Mouse (Mus musculus) liver, embryonic 15.5 days (tissue): ENCODE results near the gene Clec2d. TPM values are rescaled to one million over a fixed set of nuclear protein-coding genes. Genes with fewer than 3 reads are reported as not detected.
"Not testable (repeated sequence)": the region's sequence is repeated elsewhere in the genome, so short reads cannot be mapped to it uniquely, and the experiment has no call there.

Experiments
- ATAC-seq: fragments of 200-750 bp; cut with Nextera tagmentation; 2 replicates; pipeline ENCODE4 v1.8.0; 2017; ENCODE audit warnings: moderate number of reproducible peaks, mild to moderate bottlenecking, moderate library complexity; ENCODE audit not compliant: insufficient read depth
- H3K27ac ChIP-seq: fragments of 300-500 bp; sonication (generic); replicated peaks from 2 replicates; pipeline ENCODE4 v1.5.1; 2015; ENCODE audit warnings: mild to moderate bottlenecking, inconsistent platforms
- H3K27me3 ChIP-seq: fragments of 300-500 bp; sonication (generic); 2 replicates; pipeline ENCODE4 v1.6.1; 2015; ENCODE audit warnings: mild to moderate bottlenecking, inconsistent platforms
- H3K36me3 ChIP-seq: fragments of 300-500 bp; sonication (generic); replicated peaks from 2 replicates; pipeline ENCODE4 v1.6.1; 2015; ENCODE audit warnings: moderate library complexity, mild to moderate bottlenecking, inconsistent platforms
- H3K4me1 ChIP-seq: fragments of 300-500 bp; sonication (generic); replicated peaks from 2 replicates; pipeline ENCODE4 v1.6.1; 2015; ENCODE audit warnings: inconsistent platforms
- H3K4me2 ChIP-seq: fragments of 300-500 bp; sonication (generic); 2 replicates; pipeline ENCODE4 v1.6.1; 2015; ENCODE audit warnings: moderate library complexity, mild to moderate bottlenecking, inconsistent platforms
- H3K4me3 ChIP-seq: fragments of 300-500 bp; sonication (generic); replicated peaks from 2 replicates; pipeline ENCODE4 v1.5.1; 2015; ENCODE audit warnings: mild to moderate bottlenecking, inconsistent platforms
- H3K9ac ChIP-seq: fragments of 300-500 bp; sonication (generic); 2 replicates; pipeline ENCODE4 v1.6.1; 2015; ENCODE audit warnings: moderate library complexity, mild to moderate bottlenecking, inconsistent platforms
- H3K9me3 ChIP-seq: fragments of 300-500 bp; sonication (generic); replicated peaks from 2 replicates; pipeline ENCODE4 v1.6.1; 2016; ENCODE audit warnings: inconsistent platforms
- WGBS: fragments of 180-500 bp; shearing (Covaris S2); methylation state at CpG from one replicate; pipeline ENCODE4 v1.1.7; 2015; ENCODE audit warnings: mixed read lengths; ENCODE audit not compliant: insufficient replicate concordance; 5-methylcytosine and 5-hydroxymethylcytosine counted together
- polyA plus RNA-seq: library from polyadenylated mRNA; unstranded; fragments of >200 nt; fragmentation: Nextera tagmentation; extraction: Ambion mirVana; gene quantifications from 2 replicates; pipeline ENCODE4 v1.2.1, GENCODE M21; 2015

Clec2d gene
- polyA plus RNA-seq, 1 experiment from 2014 or later = 0.58 TPM

GRCm38 (mm10) chr6:129175612-129176011, 4.8 kb upstream of the Clec2d start:
- peak; percentile 38; the same call in 1 of the 2 replicates for ATAC-seq
- Histone ChIP-seq H3K27ac (no peak overlapping the region), H3K4me2 (no peak overlapping the region), H3K9me3 (no peaks in the 10 kb centered on the region), H3K36me3 (no peaks in the 10 kb centered on the region), H3K9ac (no peak overlapping the region), H3K4me1 (peaks cover 4% of the 10 kb centered on the region; the same call in 1 of the 2 replicates), H3K4me3 (no peak overlapping the region), H3K27me3 (no peaks in the 10 kb centered on the region)

GRCm38 (mm10) chr6:129176621-129177020, 3.8 kb upstream of the Clec2d start:
- H3K4me3 ChIP-seq = no peak overlapping the region
- no peak overlapping the region for H3K9ac ChIP-seq
- no peak overlapping the region for H3K4me2 ChIP-seq
- H3K27ac ChIP-seq = no peak overlapping the region
- WGBS = 58% methylated on average over 1 of the region's 1 CpGs
- peaks cover under 1% of the 10 kb centered on the region; the same call in 1 of the 2 replicates for H3K4me1 ChIP-seq
- no peaks in the 10 kb centered on the region for H3K36me3 ChIP-seq
- no peaks in the 10 kb centered on the region for H3K27me3 ChIP-seq
- no peak for ATAC-seq
- H3K9me3 ChIP-seq = no peaks in the 10 kb centered on the region

GRCm38 (mm10) chr6:129179281-129179680, 1.1 kb upstream of the Clec2d start:
- Histone ChIP-seq H3K9ac (no peak overlapping the region), H3K4me2 (no peak overlapping the region), H3K36me3 (peaks cover 10% of the 10 kb centered on the region), H3K9me3 (no peaks in the 10 kb centered on the region), H3K27ac (no peak overlapping the region), H3K4me3 (no peak overlapping the region), H3K4me1 (no peaks in the 10 kb centered on the region; the same call in 1 of the 2 replicates), H3K27me3 (no peaks in the 10 kb centered on the region)
- ATAC-seq = no peak
- WGBS = 74% methylated on average over 2 of the region's 2 CpGs

GRCm38 (mm10) chr6:129179831-129180230, 584 bp upstream of the Clec2d start:
- not testable (repeated sequence) for H3K4me2 ChIP-seq, H3K27me3 ChIP-seq, H3K9me3 ChIP-seq, H3K4me3 ChIP-seq, H3K9ac ChIP-seq, H3K4me1 ChIP-seq, ATAC-seq, H3K27ac ChIP-seq
- H3K36me3 ChIP-seq = peaks cover 16% of the 10 kb centered on the region
- WGBS = 33% methylated on average over 1 of the region's 1 CpGs

GRCm38 (mm10) chr6:129181249-129181648, 834 bp downstream of the Clec2d start:
- H3K4me1 ChIP-seq = no peaks in the 10 kb centered on the region; the same call in 1 of the 2 replicates
- peak overlapping the region; percentile 55; the same call in 1 of the 2 replicates for H3K9ac ChIP-seq
- H3K27ac ChIP-seq = peak overlapping the region; percentile 87
- 0% methylated on average over 1 of the region's 1 CpGs for WGBS
- H3K27me3 ChIP-seq = no peaks in the 10 kb centered on the region
- ATAC-seq = no peak
- peaks cover 29% of the 10 kb centered on the region for H3K36me3 ChIP-seq
- peak overlapping the region; percentile 62 for H3K4me2 ChIP-seq
- H3K9me3 ChIP-seq = no peaks in the 10 kb centered on the region
- H3K4me3 ChIP-seq = peak overlapping the region; percentile 59

- H3K27me3 ChIP-seq = no peaks in the 10 kb centered on the region
- no peaks in the 10 kb centered on the region; the same call in 1 of the 2 replicates for H3K4me1 ChIP-seq
- H3K27ac ChIP-seq = 0 out of 2 replicates have a peak overlapping the region, but pooled peaks have one; percentile 39
- H3K4me3 ChIP-seq = peak overlapping the region; percentile 47
- no peak overlapping the region; the same call in 1 of the 2 replicates for H3K9ac ChIP-seq
- no peak for ATAC-seq
- peak overlapping the region; percentile 44 for H3K4me2 ChIP-seq
- H3K9me3 ChIP-seq = no peaks in the 10 kb centered on the region
- H3K36me3 ChIP-seq = peaks cover 33% of the 10 kb centered on the region
These were observed 1.3 kb downstream of the Clec2d start for GRCm38 (mm10) chr6:129181683-129182082.

- 29% methylated on average over 1 of the region's 1 CpGs for WGBS
- peak overlapping the region; percentile 50 for H3K4me2 ChIP-seq
- H3K4me1 ChIP-seq = no peaks in the 10 kb centered on the region; the same call in 1 of the 2 replicates
- peaks cover 35% of the 10 kb centered on the region for H3K36me3 ChIP-seq
- no peak overlapping the region; the same call in 1 of the 2 replicates for H3K9ac ChIP-seq
- H3K27me3 ChIP-seq = no peaks in the 10 kb centered on the region
- H3K4me3 ChIP-seq = peak overlapping the region; percentile 38
- H3K27ac ChIP-seq = no peak overlapping the region
- no peaks in the 10 kb centered on the region for H3K9me3 ChIP-seq
- no peak for ATAC-seq
These were observed 2.1 kb downstream of the Clec2d start for GRCm38 (mm10) chr6:129182518-129182917.

GRCm38 (mm10) chr6:129184001-129184400, 3.6 kb downstream of the Clec2d start:
- not testable (repeated sequence) for H3K9ac ChIP-seq, H3K4me3 ChIP-seq, ATAC-seq, H3K9me3 ChIP-seq, H3K4me1 ChIP-seq, H3K27me3 ChIP-seq, H3K27ac ChIP-seq
- Histone ChIP-seq H3K4me2 (peak overlapping the region; percentile 15; the same call in 1 of the 2 replicates), H3K36me3 (peaks cover 35% of the 10 kb centered on the region)
- 64% methylated on average over 4 of the region's 4 CpGs for WGBS

GRCm38 (mm10) chr6:129184788-129185187, 4.4 kb downstream of the Clec2d start:
- no peak for ATAC-seq
- no peak overlapping the region for H3K27ac ChIP-seq
- H3K4me2 ChIP-seq = no peak overlapping the region

GRCm38 (mm10) chr6:129186022-129186421, 5.6 kb downstream of the Clec2d start:
- Histone ChIP-seq H3K27ac (no peak overlapping the region), H3K4me2 (no peak overlapping the region), H3K9ac (no peak overlapping the region), H3K36me3 (peaks cover 35% of the 10 kb centered on the region), H3K9me3 (no peaks in the 10 kb centered on the region), H3K27me3 (no peaks in the 10 kb centered on the region), H3K4me1 (no peaks in the 10 kb centered on the region; the same call in 1 of the 2 replicates), H3K4me3 (no peak overlapping the region)
- whole genome bisulfite sequencing = 65% methylated on average over 4 of the region's 4 CpGs
- ATAC-seq = no peak

More at GRCm38 (mm10) chr6:129184788-129185187, 4.4 kb downstream of the Clec2d start:
- no peak overlapping the region for H3K9ac ChIP-seq
- H3K27me3 ChIP-seq = no peaks in the 10 kb centered on the region
- 72% methylated on average over 5 of the region's 5 CpGs for WGBS
- no peak overlapping the region for H3K4me3 ChIP-seq
- H3K9me3 ChIP-seq = no peaks in the 10 kb centered on the region
- H3K4me1 ChIP-seq = no peaks in the 10 kb centered on the region; the same call in 1 of the 2 replicates
- peaks cover 35% of the 10 kb centered on the region for H3K36me3 ChIP-seq

- Histone ChIP-seq H3K9me3 (no peaks in the 10 kb centered on the region), H3K36me3 (peaks cover 35% of the 10 kb centered on the region), H3K4me1 (no peaks in the 10 kb centered on the region; the same call in 1 of the 2 replicates), H3K27ac (no peak overlapping the region), H3K9ac (no peak overlapping the region), H3K27me3 (no peaks in the 10 kb centered on the region), H3K4me3 (no peak overlapping the region), H3K4me2 (no peak overlapping the region)
- WGBS = 80% methylated on average over 5 of the region's 5 CpGs
- ATAC-seq = no peak
These were observed 6.2 kb downstream of the Clec2d start for GRCm38 (mm10) chr6:129186457-129187199.
